ENCODE assay signal across 17 mouse cellular contexts in the genomic region with DNA sequence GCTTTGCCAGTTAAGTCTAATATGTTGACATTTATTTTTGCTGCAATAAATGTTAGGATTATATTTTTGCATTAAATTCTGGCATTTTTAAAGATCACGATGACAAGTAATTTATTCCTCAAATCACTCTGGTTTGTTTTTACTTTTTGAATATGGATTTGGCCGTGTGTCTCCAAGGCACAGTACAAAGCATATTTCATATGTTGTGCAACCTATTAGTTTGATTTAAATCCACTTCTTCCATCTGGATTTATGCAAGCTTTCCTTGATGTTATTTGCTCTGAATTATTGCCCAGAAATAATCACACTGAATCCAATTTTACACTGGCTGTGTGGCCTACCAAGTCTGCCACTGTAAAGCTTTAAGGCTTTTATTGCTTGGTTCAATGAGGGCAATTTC.
"Had no signal": no experiment of that assay in that cellular context is flagged by ENCODE, and none has a peak within 500 bp of the region (broad histone marks: within the 10 kb centered on the region; RNA-seq: fewer than 3 reads in every experiment).

No protein-coding gene starts in this region.

- H3K4me3 ChIP-seq: lung, embryonic 15.5 days; megakaryocyte, embryonic 14.5 days; midbrain, embryonic 13.5 days; neural tube, embryonic 12.5 days; stomach, embryonic 15.5 days had no signal

- H3K4me1 ChIP-seq: lung, embryonic 15.5 days; megakaryocyte, embryonic 14.5 days; midbrain, embryonic 13.5 days; neural tube, embryonic 12.5 days; stomach, embryonic 15.5 days had no signal

- H3K36me3 ChIP-seq: lung, embryonic 15.5 days; midbrain, embryonic 13.5 days; neural tube, embryonic 12.5 days; stomach, embryonic 15.5 days had no signal

- H3K27ac ChIP-seq: lung, embryonic 15.5 days; macrophage; midbrain, embryonic 13.5 days; neural tube, embryonic 12.5 days; stomach, embryonic 15.5 days; stomach, postnatal 0 days had no signal

- ATAC-seq: lung, postnatal 0 days; midbrain, embryonic 13.5 days; midbrain, embryonic 16.5 days had no signal

- H3K27me3 ChIP-seq: lung, embryonic 15.5 days; megakaryocyte, embryonic 14.5 days; midbrain, embryonic 13.5 days; neural tube, embryonic 12.5 days; stomach, embryonic 15.5 days had no signal

- DNase-seq: lung, adult 2 months; lung, postnatal 14 days; lung, postnatal 36 days; right cerebral cortex, postnatal 14 days; thymus, adult 2 months; thymus, postnatal 25 days; thymus, postnatal 4 days had no signal

- H3K9ac ChIP-seq: lung, embryonic 15.5 days; midbrain, embryonic 13.5 days; neural tube, embryonic 12.5 days; stomach, embryonic 15.5 days had no signal

- H3K9me3 ChIP-seq: lung, embryonic 15.5 days; megakaryocyte, embryonic 14.5 days; midbrain, embryonic 13.5 days; neural tube, embryonic 12.5 days; stomach, embryonic 15.5 days had no signal

- H3K4me2 ChIP-seq: lung, embryonic 15.5 days; midbrain, embryonic 11.5 days; midbrain, embryonic 13.5 days; neural tube, embryonic 12.5 days; stomach, embryonic 15.5 days had no signal
